Comparison of ENCODE assay signal across 19 mouse cellular contexts in the genomic region with DNA sequence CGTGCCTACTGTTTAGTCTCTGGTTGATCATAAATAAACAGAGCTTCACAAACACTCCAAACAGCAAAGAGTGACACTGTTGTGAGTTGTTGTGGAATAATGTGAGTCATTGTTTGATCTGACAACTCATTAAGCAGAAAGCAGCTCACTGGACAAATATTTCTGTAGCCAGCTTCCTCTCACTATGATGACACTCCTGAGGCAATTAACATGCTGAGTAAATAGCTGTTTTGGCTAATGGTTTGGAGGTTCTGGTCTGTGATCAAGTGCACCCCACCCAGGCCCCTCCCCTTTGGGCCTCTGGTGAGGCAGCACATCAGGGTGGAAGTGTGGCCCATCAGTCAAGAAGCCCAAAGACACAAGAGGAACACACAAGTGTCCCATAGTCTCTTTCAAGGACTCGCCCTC.
DNase-seq lines count a peak whose midpoint lies in the region; ATAC-seq lines count a peak whose summit lies in the region.
"Had no signal": no experiment of that assay in that cellular context is flagged by ENCODE, and none has a peak within 500 bp of the region (broad histone marks: within the 10 kb centered on the region; RNA-seq: fewer than 3 reads in every experiment).

No protein-coding gene starts in this region.

- DNase-seq in heart, adult 11 months: peak; percentile 86
- DNase-seq in heart, postnatal 14 days: no peak
- peak; percentile 53 for DNase-seq in retina, postnatal 1 day
- DNase-seq in retina, embryonic 14.5 days (ENCODE audit: low spot score): no peak
- peak; percentile 54 to 75 for DNase-seq in lung, postnatal 4 days
- DNase-seq: adrenal gland, postnatal 36 days; cerebellum, adult 2 months; cerebellum, postnatal 25 days; gastrocnemius, postnatal 14 days; heart, adult 2 months; kidney, adult 9 months; kidney, postnatal 10 days; layer of hippocampus, postnatal 36 days; right cerebral cortex, postnatal 14 days; thymus, postnatal 25 days had no signal

- intact Hi-C loops in heart, postnatal 14 days (cut with DNase I): no loop called here

- no peak for ATAC-seq in activated CD4-positive, CD25-positive, alpha-beta regulatory T cell, adult 4 months
- ATAC-seq in granulocyte monocyte progenitor cell, adult 5-6 weeks (replicated peaks; ENCODE audit: poor library complexity, severe bottlenecking): no peak
- ATAC-seq: intestine, postnatal 0 days; midbrain, embryonic 16.5 days had no signal

Comparison
In these comparisons a context has a peak if more than half of its experiments do, and no peak if none do; other contexts are left out.
1. DNase-seq: peak in heart, adult 11 months (single experiment), retina, postnatal 1 day (single experiment) and lung, postnatal 4 days (2 of 2); none in heart, postnatal 14 days (0 of 2) and retina, embryonic 14.5 days (single experiment).